Mouse (Mus musculus): ENCODE measurements around the gene Coq8a.

The Coq8a gene

GRCm38 (mm10) chr1:180175167-180175566 lies 24.2 kb downstream of the Coq8a start:
- DNase-seq (ENCODE audit: low spot score) = no peak

- DNase-seq (ENCODE audit: low spot score) = no peak
Observed at GRCm38 (mm10) chr1:180174718-180175117, 24.7 kb downstream of the Coq8a start.

- DNase-seq (ENCODE audit: low spot score) = no peak
Observed at GRCm38 (mm10) chr1:180173017-180173416, 26.4 kb downstream of the Coq8a start.

- no peak for DNase-seq (ENCODE audit: low spot score)
Observed at GRCm38 (mm10) chr1:180172600-180172999, 26.8 kb downstream of the Coq8a start.

- no peak for DNase-seq (ENCODE audit: low spot score)
Observed at GRCm38 (mm10) chr1:180171883-180172282, 27.5 kb downstream of the Coq8a start.

- no peak for DNase-seq (ENCODE audit: low spot score)
Observed at GRCm38 (mm10) chr1:180170071-180170470, 29.3 kb downstream of the Coq8a start.

- DNase-seq (ENCODE audit: low spot score) = no peak
Observed at GRCm38 (mm10) chr1:180169161-180169560, 30.2 kb downstream of the Coq8a start.

GRCm38 (mm10) chr1:180168294-180168693 lies 31.1 kb downstream of the Coq8a start:
- DNase-seq (ENCODE audit: low spot score) = no peak

GRCm38 (mm10) chr1:180166533-180166932 lies 32.9 kb downstream of the Coq8a start:
- DNase-seq (ENCODE audit: low spot score) = no peak

- no peak for DNase-seq (ENCODE audit: low spot score)
Observed at GRCm38 (mm10) chr1:180162986-180163385, 36.4 kb downstream of the Coq8a start.

GRCm38 (mm10) chr1:180161566-180162355 lies 37.6 kb downstream of the Coq8a start:
- DNase-seq (ENCODE audit: low spot score) = no peak

GRCm38 (mm10) chr1:180161160-180161559 lies 38.2 kb downstream of the Coq8a start:
- DNase-seq (ENCODE audit: low spot score) = no peak

- DNase-seq (ENCODE audit: low spot score) = no peak
Observed at GRCm38 (mm10) chr1:180160545-180160944, 38.9 kb downstream of the Coq8a start.

GRCm38 (mm10) chr1:180158648-180159047 lies 40.8 kb downstream of the Coq8a start:
- no peak for DNase-seq (ENCODE audit: low spot score)

- DNase-seq (ENCODE audit: low spot score) = no peak
Observed at GRCm38 (mm10) chr1:180151191-180151590, 48.2 kb downstream of the Coq8a start.

- no peak for DNase-seq (ENCODE audit: low spot score)
Observed at GRCm38 (mm10) chr1:180148563-180148962, 50.8 kb downstream of the Coq8a start.

- DNase-seq (ENCODE audit: low spot score) = no peak
Observed at GRCm38 (mm10) chr1:180148036-180148435, 51.4 kb downstream of the Coq8a start.

GRCm38 (mm10) chr1:180140970-180141369 lies 58.4 kb downstream of the Coq8a start:
- DNase-seq (ENCODE audit: low spot score) = no peak

- DNase-seq (ENCODE audit: low spot score) = no peak
Observed at GRCm38 (mm10) chr1:180139158-180139557, 60.2 kb downstream of the Coq8a start.

GRCm38 (mm10) chr1:180132187-180132586 lies 67.2 kb downstream of the Coq8a start:
- no peak for DNase-seq (ENCODE audit: low spot score)

GRCm38 (mm10) chr1:180131402-180131801 lies 68.0 kb downstream of the Coq8a start:
- DNase-seq (ENCODE audit: low spot score) = no peak

- no peak for DNase-seq (ENCODE audit: low spot score)
Observed at GRCm38 (mm10) chr1:180128077-180128792, 71.2 kb downstream of the Coq8a start.

GRCm38 (mm10) chr1:180118233-180118632 lies 81.2 kb downstream of the Coq8a start:
- no peak for DNase-seq (ENCODE audit: low spot score)

Data from spleen, adult 12 weeks (tissue).